8 mouse cellular contexts compared by ENCODE assay signal in genomic region chr8:84661458-84661871, GRCm38 (mm10). TPM values are rescaled to one million over a fixed set of nuclear protein-coding genes. Genes with fewer than 3 reads are reported as not detected.
DNase-seq lines count a peak whose midpoint lies in the region; ATAC-seq and TF ChIP-seq lines count a peak whose summit lies in the region.

No protein-coding gene starts in this region.

- peak overlapping the region; percentile 97 for H3K27ac ChIP-seq in intestine, embryonic 16.5 days (ENCODE audit: low read length)
- H3K27ac ChIP-seq in liver, embryonic 13.5 days, result peak overlapping the region; percentile 98
- peak overlapping the region; percentile 98 for H3K27ac ChIP-seq in stomach, postnatal 0 days (replicated peaks)

- peaks cover 21% of the 10 kb centered on the region for H3K79me2 ChIP-seq in myocyte (ENCODE audit: control insufficient read depth, insufficient read depth)

- under 1% methylated on average over 24 of the region's 24 CpGs for WGBS in intestine, embryonic 16.5 days
- under 1% methylated on average over 24 of the region's 24 CpGs for WGBS in liver, embryonic 13.5 days (ENCODE audit: insufficient replicate concordance)
- 1% methylated on average over 24 of the region's 24 CpGs for WGBS in stomach, postnatal 0 days

- peak overlapping the region; percentile 75 for H3K4me3 ChIP-seq in intestine, embryonic 16.5 days (ENCODE audit: low read length)
- peak overlapping the region; percentile 81 for H3K4me3 ChIP-seq in liver, embryonic 13.5 days (replicated peaks)
- H3K4me3 ChIP-seq in myocyte, result peak overlapping the region; percentile 99
- peak overlapping the region; percentile 82 for H3K4me3 ChIP-seq in stomach, postnatal 0 days (ENCODE audit: low read depth, low read length)

- peak overlapping the region; percentile 77 for H3K4me2 ChIP-seq in intestine, embryonic 16.5 days (ENCODE audit: low read depth, low read length)
- peak overlapping the region; percentile 99 for H3K4me2 ChIP-seq in liver, embryonic 13.5 days
- peak overlapping the region; percentile 88 for H3K4me2 ChIP-seq in myocyte (ENCODE audit: low read depth)
- peak overlapping the region; percentile 78 for H3K4me2 ChIP-seq in stomach, postnatal 0 days (replicated peaks; ENCODE audit: low read depth)

- H3K9me3 ChIP-seq in intestine, embryonic 16.5 days (ENCODE audit: control insufficient read depth, low read length), result no peaks in the 10 kb centered on the region
- no peaks in the 10 kb centered on the region for H3K9me3 ChIP-seq in liver, embryonic 13.5 days (replicated peaks)
- no peaks in the 10 kb centered on the region for H3K9me3 ChIP-seq in stomach, postnatal 0 days (ENCODE audit: control insufficient read depth, low read length)

- TF ChIP-seq POLR2A in myocyte (IDR thresholded peaks at IDR 0.05; ENCODE audit: insufficient read length, low read depth), result peak; percentile 88

- peak overlapping the region; percentile 88 for H3K9ac ChIP-seq in intestine, embryonic 16.5 days (ENCODE audit: low read depth, low read length)
- peak overlapping the region; percentile 93 for H3K9ac ChIP-seq in liver, embryonic 13.5 days
- peak overlapping the region; percentile 96 for H3K9ac ChIP-seq in stomach, postnatal 0 days (ENCODE audit: low read length)

- H3K4me1 ChIP-seq in intestine, embryonic 16.5 days (ENCODE audit: control insufficient read depth, insufficient read depth, low read length), result peaks cover 41% of the 10 kb centered on the region
- peaks cover 83% of the 10 kb centered on the region for H3K4me1 ChIP-seq in liver, embryonic 13.5 days (replicated peaks)
- peaks cover 1% of the 10 kb centered on the region; the same call in 1 of the 2 replicates for H3K4me1 ChIP-seq in stomach, postnatal 0 days (replicated peaks; ENCODE audit: control insufficient read depth, insufficient read depth)

- peak; percentile 97 for DNase-seq in 3T3-L1 (ENCODE audit: low read depth, low spot score)
- peak; percentile 72 for DNase-seq in embryo, embryonic 10.5 days (ENCODE audit: low spot score)
- peak; percentile 80 for DNase-seq in liver, embryonic 13.5 days
- DNase-seq in stomach, postnatal 0 days (ENCODE audit: low spot score), result peak; percentile 94

- TF ChIP-seq CTCF in stomach, postnatal 0 days (IDR thresholded peaks at IDR 0.05; ENCODE audit: low read depth), result no peak

- no peak for TF ChIP-seq EP300 in stomach, postnatal 0 days (optimal IDR thresholded peaks at IDR 0.05)

- H3K27me3 ChIP-seq in intestine, embryonic 16.5 days (replicated peaks; ENCODE audit: control insufficient read depth, insufficient read depth, low read length), result no peaks in the 10 kb centered on the region
- H3K27me3 ChIP-seq in liver, embryonic 13.5 days, result no peaks in the 10 kb centered on the region
- no peaks in the 10 kb centered on the region for H3K27me3 ChIP-seq in myocyte (ENCODE audit: control insufficient read depth, insufficient read depth, insufficient read length)
- no peaks in the 10 kb centered on the region for H3K27me3 ChIP-seq in stomach, postnatal 0 days (ENCODE audit: control insufficient read depth, insufficient read depth, low read length)

- H3ac ChIP-seq in myocyte (ENCODE audit: control insufficient read depth, insufficient read length), result peak overlapping the region; percentile 77

- no peaks in the 10 kb centered on the region for H3K36me3 ChIP-seq in intestine, embryonic 16.5 days (ENCODE audit: control insufficient read depth, insufficient read depth, low read length)
- no peaks in the 10 kb centered on the region for H3K36me3 ChIP-seq in liver, embryonic 13.5 days
- no peaks in the 10 kb centered on the region for H3K36me3 ChIP-seq in myocyte (ENCODE audit: control insufficient read depth, insufficient read depth)
- H3K36me3 ChIP-seq in stomach, postnatal 0 days (ENCODE audit: control insufficient read depth, insufficient read depth, low read length), result no peaks in the 10 kb centered on the region

- ATAC-seq in activated CD4-positive, CD25-positive, alpha-beta regulatory T cell, adult 4 months, result peak; percentile 19
- ATAC-seq in granulocyte monocyte progenitor cell, adult 5-6 weeks (replicated peaks; ENCODE audit: poor library complexity, severe bottlenecking), result peak; percentile 34
- ATAC-seq in intestine, embryonic 16.5 days, result peak; percentile 50
- ATAC-seq in liver, embryonic 13.5 days (ENCODE audit: low read depth), result peak; percentile 67
- peak; percentile 71 for ATAC-seq in stomach, postnatal 0 days (ENCODE audit: low FRiP score, low TSS enrichment)

TF ChIP-seq in myocyte, 11 proteins besides CTCF, POLR2A, EP300 and RAD21:
- no peak for TF ChIP-seq E2F4 (IDR thresholded peaks at IDR 0.05; ENCODE audit: insufficient read depth)
- TF ChIP-seq MYOD1 (IDR thresholded peaks at IDR 0.05; ENCODE audit: control insufficient read depth in 1 of 3, insufficient read length in 2 of 3, low read depth in 2 of 3), result peak in 1 of 3 experiments; percentile 73
- TF ChIP-seq MAX (IDR thresholded peaks at IDR 0.05; ENCODE audit: low read depth), result peak; percentile 29
- TF ChIP-seq SRF (IDR thresholded peaks at IDR 0.05; ENCODE audit: control insufficient read depth, insufficient read length, low read depth), result peak; percentile 35
- no peak for TF ChIP-seq TCF3 (IDR thresholded peaks at IDR 0.05; ENCODE audit: insufficient read length, low read depth)
- no peak for TF ChIP-seq TCF12 (IDR thresholded peaks at IDR 0.05; ENCODE audit: insufficient read depth, poor library complexity, severe bottlenecking)
- TF ChIP-seq POLR2AphosphoS2 (IDR thresholded peaks at IDR 0.05; ENCODE audit: insufficient read length, low read depth), result peak; percentile 85
- peak; percentile 96 for TF ChIP-seq CEBPB (IDR thresholded peaks at IDR 0.05; ENCODE audit: insufficient read depth, poor library complexity, severe bottlenecking)
- TF ChIP-seq REST (IDR thresholded peaks at IDR 0.05; ENCODE audit: insufficient read depth, insufficient read length), result no peak
- TF ChIP-seq MYOG (IDR thresholded peaks at IDR 0.05; ENCODE audit: control insufficient read depth in 1 of 3, insufficient read depth in 1 of 3, insufficient read length in 2 of 3, low read depth in 2 of 3), result peak in 1 of 3 experiments; percentile 84
- TF ChIP-seq USF1 (IDR thresholded peaks at IDR 0.05; ENCODE audit: low read depth), result no peak

RNA-seq across cellular contexts. Expression of gene Ier2, which starts 1.2 kb away (rescaled TPM):
- polyA plus RNA-seq in activated CD4-positive, CD25-positive, alpha-beta regulatory T cell, adult 4 months (2017; shearing (Covaris generic)), result 10 to 100 TPM; 54.7 to 56.1 TPM
- 33.3 and 44.1 TPM in 2 replicates for total RNA-seq in granulocyte monocyte progenitor cell, adult 5-6 weeks (2014; fragmentation: Nextera tagmentation)
- total RNA-seq in granulocyte monocyte progenitor cell, adult 5-6 weeks (2017), result 40.7 and 47.6 TPM in 2 replicates
- polyA plus RNA-seq in intestine, embryonic 16.5 days (2015; fragmentation: Nextera tagmentation; extraction: Ambion mirVana), result 77.7 and 78.7 TPM in 2 replicates
- 20.5 and 24.1 TPM in 2 replicates for polyA plus RNA-seq in liver, embryonic 13.5 days (2015; fragmentation: Nextera tagmentation; extraction: Ambion mirVana)
- 75.7 TPM for polyA plus RNA-seq in myocyte (2012; fragmentation: generic; extraction: Trizol)
- 82.8 and 86.6 TPM in 2 replicates for polyA plus RNA-seq in stomach, postnatal 0 days (2015; fragmentation: Nextera tagmentation; extraction: Ambion mirVana)

RNA-seq across cellular contexts. Expression of gene Trmt1, which starts 24.6 kb away (rescaled TPM):
- 10 to 100 TPM; 32.6 to 49.8 TPM for polyA plus RNA-seq in activated CD4-positive, CD25-positive, alpha-beta regulatory T cell, adult 4 months (2017; shearing (Covaris generic))
- 76.9 and 123 TPM in 2 replicates for total RNA-seq in granulocyte monocyte progenitor cell, adult 5-6 weeks (2014; fragmentation: Nextera tagmentation)
- 73.8 and 95.9 TPM in 2 replicates for total RNA-seq in granulocyte monocyte progenitor cell, adult 5-6 weeks (2017)
- 60.0 and 67.1 TPM in 2 replicates for polyA plus RNA-seq in intestine, embryonic 16.5 days (2015; fragmentation: Nextera tagmentation; extraction: Ambion mirVana)
- polyA plus RNA-seq in liver, embryonic 13.5 days (2015; fragmentation: Nextera tagmentation; extraction: Ambion mirVana), result 45.9 and 46.8 TPM in 2 replicates
- polyA plus RNA-seq in myocyte (2012; fragmentation: generic; extraction: Trizol), result 94.4 TPM
- polyA plus RNA-seq in stomach, postnatal 0 days (2015; fragmentation: Nextera tagmentation; extraction: Ambion mirVana), result 45.1 and 49.9 TPM in 2 replicates

RNA-seq across cellular contexts. Expression of gene Nacc1, which starts 26.2 kb away (rescaled TPM):
- 10 to 100 TPM in 1 of 2 experiments, 1 to 10 TPM in 1; 9.4 to 12.5 TPM for polyA plus RNA-seq in activated CD4-positive, CD25-positive, alpha-beta regulatory T cell, adult 4 months (2017; shearing (Covaris generic))
- 92.9 and 98.1 TPM in 2 replicates for total RNA-seq in granulocyte monocyte progenitor cell, adult 5-6 weeks (2014; fragmentation: Nextera tagmentation)
- 46.5 and 59.2 TPM in 2 replicates for total RNA-seq in granulocyte monocyte progenitor cell, adult 5-6 weeks (2017)
- polyA plus RNA-seq in intestine, embryonic 16.5 days (2015; fragmentation: Nextera tagmentation; extraction: Ambion mirVana), result 11.0 and 14.8 TPM in 2 replicates
- 6.9 and 7.6 TPM in 2 replicates for polyA plus RNA-seq in liver, embryonic 13.5 days (2015; fragmentation: Nextera tagmentation; extraction: Ambion mirVana)
- polyA plus RNA-seq in myocyte (2012; fragmentation: generic; extraction: Trizol), result 56.1 TPM
- polyA plus RNA-seq in stomach, postnatal 0 days (2015; fragmentation: Nextera tagmentation; extraction: Ambion mirVana), result 6.8 and 8.3 TPM in 2 replicates

RNA-seq across cellular contexts. Expression of gene Lyl1, which starts 39.8 kb away (rescaled TPM):
- polyA plus RNA-seq in activated CD4-positive, CD25-positive, alpha-beta regulatory T cell, adult 4 months (2017; shearing (Covaris generic)), result 1 to 10 TPM in 1 of 2 experiments, under 1 TPM in 1; 0.85 to 1.2 TPM
- 82.1 and 133 TPM in 2 replicates for total RNA-seq in granulocyte monocyte progenitor cell, adult 5-6 weeks (2014; fragmentation: Nextera tagmentation)
- total RNA-seq in granulocyte monocyte progenitor cell, adult 5-6 weeks (2017), result 65.9 and 73.3 TPM in 2 replicates
- polyA plus RNA-seq in intestine, embryonic 16.5 days (2015; fragmentation: Nextera tagmentation; extraction: Ambion mirVana), result 4.9 and 5.0 TPM in 2 replicates
- 61.2 and 61.3 TPM in 2 replicates for polyA plus RNA-seq in liver, embryonic 13.5 days (2015; fragmentation: Nextera tagmentation; extraction: Ambion mirVana)
- not detected for polyA plus RNA-seq in myocyte (2012; fragmentation: generic; extraction: Trizol)
- polyA plus RNA-seq in stomach, postnatal 0 days (2015; fragmentation: Nextera tagmentation; extraction: Ambion mirVana), result 4.0 and 4.3 TPM in 2 replicates

Comparison
In these comparisons a context has a peak if more than half of its experiments do, and no peak if none do; other contexts are left out.
1. Peak in every context shown above with its lines: DNase-seq, ATAC-seq, H3K4me3 ChIP-seq and H3K27ac ChIP-seq.
2. ATAC-seq: peak in every context shown above with its lines; median percentile 71 in stomach, postnatal 0 days; 67 in liver, embryonic 13.5 days; 50 in intestine, embryonic 16.5 days; 34 in granulocyte monocyte progenitor cell, adult 5-6 weeks; 19 in activated CD4-positive, CD25-positive, alpha-beta regulatory T cell, adult 4 months.